Mouse (Mus musculus): ENCODE results near the gene Fmo4. TPM values are rescaled to one million over a fixed set of nuclear protein-coding genes. Genes with fewer than 3 reads are reported as not detected.
"Not testable (repeated sequence)": the region's sequence is repeated elsewhere in the genome, so short reads cannot be mapped to it uniquely, and the experiment has no call there.

The Fmo4 gene
- total RNA-seq, 2 experiments from 2014 or later = not detected

DNA sequence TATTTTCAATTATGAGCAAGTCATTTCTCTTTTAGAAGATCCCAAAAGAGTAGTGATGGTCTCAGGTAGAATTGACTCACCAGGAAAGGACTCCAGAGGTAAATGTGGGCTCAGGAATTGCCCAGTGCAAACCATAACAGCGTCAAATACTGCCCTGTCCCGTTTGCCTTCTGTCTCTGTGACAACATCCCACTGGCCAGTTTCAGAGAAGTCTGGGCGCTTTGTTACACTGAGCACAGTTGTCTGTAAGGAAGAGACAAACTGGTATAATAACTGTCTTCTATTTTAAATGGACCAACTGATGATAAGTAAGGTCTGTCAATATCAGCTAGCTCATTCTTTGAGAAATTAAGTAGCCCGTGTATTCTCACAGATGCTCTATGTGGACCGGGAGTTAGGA lies 6.3 kb downstream of the Fmo4 start:
- intact Hi-C loops (cut with DNase I) = no loop called here
- no peak for DNase-seq (ENCODE audit: low spot score in 2 of 2)

DNA sequence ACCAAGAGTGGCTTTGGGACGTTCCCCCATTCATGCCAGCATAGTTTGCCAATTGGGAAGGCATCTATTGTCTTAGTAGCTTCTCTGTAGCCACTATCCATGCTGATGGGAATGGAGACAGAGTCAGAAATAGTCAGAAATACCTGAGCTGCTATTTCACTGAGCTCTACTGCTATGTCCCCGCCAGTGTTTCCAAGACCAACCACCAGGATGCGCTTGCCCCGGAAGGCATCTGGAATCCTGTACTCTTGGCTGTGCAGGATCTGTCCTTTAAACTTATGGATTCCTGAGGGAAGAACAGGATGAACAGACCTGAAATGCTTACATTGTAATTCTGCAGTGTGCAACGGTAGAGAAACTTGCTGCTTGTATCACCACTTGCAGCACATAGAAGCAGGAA lies 8.8 kb downstream of the Fmo4 start:
- DNase-seq (ENCODE audit: low spot score in 2 of 2) = no peak
- intact Hi-C loops (cut with DNase I) = no loop called here

DNA sequence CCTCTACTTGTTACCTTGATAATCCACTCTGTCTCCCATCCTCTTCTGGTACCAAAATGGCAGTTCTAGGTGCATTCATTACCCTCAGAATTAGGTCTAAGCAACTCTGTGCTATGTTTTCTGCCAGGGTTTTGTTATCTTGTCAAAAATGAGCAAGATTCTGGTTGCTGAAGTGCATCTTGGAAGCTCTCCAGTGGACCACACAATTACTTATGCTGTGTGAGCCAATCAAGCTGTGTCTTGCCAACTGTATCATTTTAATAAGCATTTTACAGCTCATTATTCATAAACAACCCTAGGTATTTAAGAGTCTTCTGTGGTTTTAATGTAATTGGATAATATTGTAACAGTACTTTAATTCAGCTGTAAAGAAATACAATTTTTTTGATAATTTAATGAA lies 17.3 kb downstream of the Fmo4 start:
- no peak for DNase-seq (ENCODE audit: low spot score in 2 of 2)
- intact Hi-C loops (cut with DNase I) = no loop called here

GRCm38 (mm10) chr1:162792306-162793044 lies 21.3 kb downstream of the Fmo4 start:
- no peak for DNase-seq (ENCODE audit: low spot score in 2 of 2)
- intact Hi-C loops (cut with DNase I) = no loop called here

DNA sequence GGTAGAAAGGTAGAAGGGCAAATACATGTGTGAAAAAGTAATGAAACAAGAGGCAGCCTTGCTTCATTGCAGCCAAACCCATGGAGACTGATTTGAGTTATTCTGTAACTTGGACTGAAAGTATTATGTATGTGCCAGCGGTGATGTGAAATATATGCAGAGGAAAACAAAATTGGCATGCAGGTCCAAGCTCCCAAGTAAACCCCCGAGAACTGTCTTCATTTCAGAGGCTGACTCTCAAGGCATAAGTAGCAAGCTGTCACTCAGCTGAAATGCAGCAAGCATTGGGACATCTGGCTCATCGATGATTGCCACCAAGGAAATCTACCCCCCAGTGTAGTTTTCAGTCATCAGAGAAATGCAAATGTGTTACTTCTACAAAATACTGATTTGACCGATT lies 28.6 kb downstream of the Fmo4 start:
- DNase-seq (ENCODE audit: low spot score in 2 of 2) = no peak
- intact Hi-C loops (cut with DNase I) = no loop called here

DNA sequence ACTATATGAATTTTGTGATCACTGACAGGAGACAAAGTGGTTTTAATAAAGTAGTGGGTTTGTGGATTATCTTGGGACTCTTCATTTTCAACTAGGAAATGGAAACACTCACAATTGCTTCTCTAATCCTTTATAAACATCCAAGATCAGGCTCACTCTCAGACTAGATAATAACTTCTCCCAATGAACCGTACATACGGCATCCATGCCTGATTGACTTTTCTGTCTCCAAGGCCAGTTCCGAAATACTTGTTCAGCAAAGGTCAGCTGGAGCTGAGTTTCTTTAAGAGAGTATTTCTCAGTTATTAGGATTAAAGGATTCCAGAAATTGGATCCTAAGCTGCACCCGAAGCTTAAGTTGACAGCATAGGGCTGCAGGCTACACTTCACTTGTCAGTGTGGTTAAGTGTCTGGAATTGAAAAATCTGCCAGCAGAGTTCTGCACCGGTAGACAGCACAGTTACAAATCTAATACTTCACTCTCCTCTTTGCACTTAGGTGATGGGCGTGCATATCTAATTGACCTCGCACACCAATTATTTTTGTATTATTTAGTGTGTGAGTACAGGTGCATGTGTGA lies 30.0 kb downstream of the Fmo4 start:
- DNase-seq (ENCODE audit: low spot score in 2 of 2) = no peak
- intact Hi-C loops (cut with DNase I) = no loop called here

GRCm38 (mm10) chr1:162781035-162781434 lies 32.7 kb downstream of the Fmo4 start:
- intact Hi-C loops (cut with DNase I); DNase-seq (ENCODE audit: low spot score in 2 of 2): not testable (repeated sequence)

DNA sequence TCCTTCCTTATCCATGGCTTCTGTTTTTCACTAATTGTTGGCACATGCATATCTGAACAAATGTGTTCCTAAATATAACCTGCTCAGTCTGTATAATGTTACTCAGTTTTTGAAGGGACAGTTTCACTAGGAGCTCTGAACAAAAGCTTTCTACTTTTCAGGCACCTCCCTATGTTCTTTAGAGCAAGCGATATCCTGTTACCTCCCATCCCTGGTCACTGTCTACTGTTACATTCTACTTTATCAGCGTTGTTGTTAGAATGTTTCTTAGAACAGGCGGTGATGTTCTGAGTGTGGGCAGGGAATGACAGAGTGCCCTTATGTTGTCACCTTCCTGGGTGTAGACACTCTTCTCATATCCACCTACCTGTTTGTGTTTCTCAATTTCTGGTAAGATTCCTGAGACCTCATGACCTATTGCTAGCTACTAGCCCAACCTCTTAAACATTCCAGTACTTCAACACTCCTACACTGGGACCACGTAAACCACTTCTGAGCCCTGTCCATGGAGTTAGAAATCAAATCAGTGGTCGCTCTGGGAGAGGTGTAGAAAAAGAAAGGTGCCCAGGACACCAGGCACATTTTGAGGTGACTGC lies 35.7 kb downstream of the Fmo4 start:
- DNase-seq (ENCODE audit: low spot score in 2 of 2) = no peak
- intact Hi-C loops (cut with DNase I) = no loop called here

- intact Hi-C loops (cut with DNase I) = no loop called here
- peak; percentile 13 to 83 for DNase-seq (ENCODE audit: low spot score in 2 of 2)
Measured at GRCm38 (mm10) chr1:162773661-162774060, 40.1 kb downstream of the Fmo4 start.

DNA sequence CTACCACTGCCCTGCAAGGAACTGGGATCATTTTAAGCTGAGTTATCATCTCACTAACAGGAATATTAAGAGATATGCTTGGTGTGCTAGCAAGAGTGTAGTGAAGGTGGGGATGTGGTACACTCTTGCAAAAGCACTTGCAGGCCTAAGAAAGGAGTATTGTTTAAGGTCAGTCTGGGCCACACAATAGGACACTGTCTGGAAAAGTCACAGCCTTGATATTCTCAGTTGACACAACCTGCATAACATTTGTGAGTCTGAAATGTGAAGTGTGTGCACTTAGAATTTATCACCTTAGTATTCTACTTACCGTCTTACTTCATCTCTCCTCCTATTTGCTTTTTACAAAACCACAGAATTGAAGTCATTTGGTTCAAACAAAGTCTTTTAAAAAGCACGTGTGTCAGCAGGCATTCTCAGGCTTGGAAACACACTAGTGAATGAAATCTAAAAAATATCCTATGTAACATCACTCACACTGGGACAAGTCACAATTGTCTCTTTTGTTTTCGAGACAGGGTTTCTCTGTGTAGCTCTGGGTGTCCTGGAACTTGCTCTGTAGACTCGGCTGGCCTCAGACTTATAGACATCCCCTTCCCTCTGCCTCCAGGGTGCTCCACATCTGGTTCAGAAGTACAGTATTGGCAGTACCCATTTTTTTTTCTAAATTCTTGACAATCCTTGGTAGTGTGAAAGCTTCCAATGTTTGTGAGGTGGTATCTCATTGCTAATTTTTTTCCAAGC lies 42.0 kb downstream of the Fmo4 start:
- no peak for DNase-seq (ENCODE audit: low spot score in 2 of 2)
- intact Hi-C loops (cut with DNase I) = no loop called here

GRCm38 (mm10) chr1:162752009-162752408 lies 61.8 kb downstream of the Fmo4 start:
- intact Hi-C loops (cut with DNase I) = no loop called here
- no peak for DNase-seq (ENCODE audit: low spot score in 2 of 2)

DNA sequence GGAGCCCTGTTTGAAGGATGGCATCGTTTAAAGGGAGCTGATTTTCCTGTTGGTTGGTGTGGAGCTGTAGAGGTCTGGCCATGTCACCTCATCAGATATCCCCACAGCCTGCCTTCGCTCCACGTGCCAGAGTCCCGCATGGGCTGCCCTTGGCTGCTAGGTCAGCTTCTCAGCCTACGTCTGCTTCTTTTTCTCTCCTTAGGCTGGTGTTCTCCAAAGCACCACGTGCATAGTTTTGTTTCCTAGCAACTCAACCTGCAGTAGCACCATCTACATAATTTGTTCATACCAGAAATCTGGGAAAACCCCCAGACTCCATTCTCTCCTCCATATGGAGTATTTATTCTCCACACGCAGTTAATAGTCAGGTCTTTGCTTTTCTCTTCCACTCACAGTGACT lies 64.2 kb downstream of the Fmo4 start:
- intact Hi-C loops (cut with DNase I) = no loop called here
- peak in 1 of 2 experiments; percentile 25 for DNase-seq (ENCODE audit: low spot score in 2 of 2)

DNA sequence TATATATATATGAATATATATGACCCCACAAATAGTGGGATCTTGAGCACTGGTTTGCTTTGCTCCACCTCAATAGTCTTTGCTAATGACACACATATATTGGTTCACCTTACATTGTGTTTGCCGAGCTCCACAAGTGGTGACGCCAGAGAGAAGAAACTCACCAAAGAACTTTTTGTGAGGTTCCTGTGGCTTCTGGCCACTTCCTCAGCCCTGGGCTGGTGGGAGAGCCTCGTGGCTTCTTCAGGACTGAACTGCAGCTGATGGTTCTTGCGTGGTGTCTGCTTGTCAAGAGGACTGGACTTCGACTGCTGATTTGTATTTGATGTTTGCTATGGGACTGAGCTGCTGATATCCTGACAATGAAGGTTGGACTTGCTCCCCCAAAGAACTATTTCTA lies 65.0 kb downstream of the Fmo4 start:
- DNase-seq (ENCODE audit: low spot score in 2 of 2) = no peak
- intact Hi-C loops (cut with DNase I) = no loop called here

Other genes starting within 250 kb of the Fmo4 start
- gene Vamp4, start 243.5 kb downstream of the Fmo4 start, total RNA-seq (2021) = 100 to 1,000 TPM; 111 TPM
- 1 to 10 TPM; 5.4 to 7.3 TPM for gene Myoc, start 174.8 kb downstream of the Fmo4 start, total RNA-seq (2021)
- gene Myocos, start 155.8 kb downstream of the Fmo4 start, total RNA-seq (2021) = not detected
- 100 to 1,000 TPM; 190 to 226 TPM for gene Prrc2c, start 73.4 kb downstream of the Fmo4 start, total RNA-seq (2021)
- 10 to 100 TPM; 11.4 to 16.4 TPM for gene Fmo1, start 52.6 kb upstream of the Fmo4 start, total RNA-seq (2021)
- gene Fmo2, start 84.8 kb upstream of the Fmo4 start, total RNA-seq (2021) = 1 to 10 TPM; 2.0 to 4.1 TPM
- not detected for gene Fmo6, start 123.5 kb upstream of the Fmo4 start, total RNA-seq (2021)
- gene Fmo3, start 170.6 kb upstream of the Fmo4 start, total RNA-seq (2021) = not detected